Mouse (Mus musculus): ENCODE measurements around the gene Tmem33.

GRCm38 (mm10) chr5:67258473-67258872 is 1.9 kb upstream of the Tmem33 start:
- TF ChIP-seq EP300 (IDR thresholded peaks at IDR 0.05; ENCODE audit: insufficient read depth, low read depth, low read length) = no peak
- no peak for TF ChIP-seq CTCF (IDR thresholded peaks at IDR 0.05; ENCODE audit: low read depth, low read length)

Measured in ES-Bruce4 (cell line).